Mouse (Mus musculus): ENCODE measurements around the gene Rplp0.

Rplp0 gene

DNA sequence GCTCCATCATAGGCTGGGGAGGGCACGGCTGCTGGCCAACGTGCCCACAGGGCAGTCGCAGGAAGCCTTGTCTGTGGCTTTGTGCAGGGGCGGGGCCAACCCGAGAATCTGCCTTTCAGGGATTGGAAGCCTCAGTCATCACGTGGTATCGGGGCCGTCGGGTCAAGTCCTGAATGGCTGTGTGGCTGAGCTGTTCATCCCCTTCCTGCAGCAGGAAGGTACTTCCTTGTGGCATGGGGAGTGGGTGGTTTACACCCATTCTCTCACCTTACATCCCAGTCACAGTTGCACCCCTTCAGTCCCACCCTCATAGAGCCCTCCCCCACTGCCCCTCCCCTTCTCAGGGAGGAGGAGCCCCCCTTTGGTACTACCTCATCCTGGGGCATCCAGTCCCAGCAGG is 22.4 kb downstream of the Rplp0 start:
- no peak for DNase-seq (ENCODE audit: low spot score in 2 of 2)

DNA sequence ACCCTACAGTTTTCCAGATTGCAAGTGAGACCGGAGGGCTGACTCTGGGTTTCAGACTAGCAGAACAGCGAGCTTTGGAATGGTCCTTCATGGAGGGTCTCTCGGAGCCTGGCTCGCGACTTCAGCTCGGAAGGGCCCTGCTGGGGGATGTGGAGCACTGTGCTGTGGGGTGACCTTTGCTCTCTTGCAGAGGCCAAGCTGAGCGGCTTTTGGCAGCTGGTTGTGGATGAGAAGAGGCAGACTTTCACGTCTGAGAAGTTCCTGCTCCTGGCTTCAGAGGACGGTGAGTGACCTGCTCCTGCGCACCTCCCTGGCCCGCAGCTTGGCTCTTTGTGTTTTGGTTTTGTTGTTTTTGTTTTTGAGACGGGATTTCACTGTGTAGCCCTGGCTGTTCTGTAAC is 26.3 kb downstream of the Rplp0 start:
- no peak for DNase-seq (ENCODE audit: low spot score in 2 of 2)

DNA sequence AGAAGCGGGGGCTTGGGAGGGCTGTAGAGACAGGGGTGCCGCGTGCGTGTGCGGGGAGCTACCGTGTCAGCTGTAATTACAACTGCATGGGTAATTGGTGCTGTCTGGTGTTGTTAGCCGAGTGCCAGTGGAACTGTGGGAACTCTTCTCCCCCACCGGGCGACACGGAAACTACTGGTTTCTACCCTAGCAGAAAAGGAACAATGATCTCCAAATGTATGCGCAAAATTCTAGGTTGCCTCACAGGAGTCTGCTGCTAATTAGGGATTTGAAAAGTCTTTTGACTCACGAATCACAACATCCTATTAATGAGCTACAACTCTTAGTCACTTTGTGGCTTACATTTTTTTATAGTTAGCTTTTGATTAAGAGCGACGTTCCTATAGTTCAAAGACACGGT is 26.9 kb downstream of the Rplp0 start:
- no peak for DNase-seq (ENCODE audit: low spot score in 2 of 2)

DNA sequence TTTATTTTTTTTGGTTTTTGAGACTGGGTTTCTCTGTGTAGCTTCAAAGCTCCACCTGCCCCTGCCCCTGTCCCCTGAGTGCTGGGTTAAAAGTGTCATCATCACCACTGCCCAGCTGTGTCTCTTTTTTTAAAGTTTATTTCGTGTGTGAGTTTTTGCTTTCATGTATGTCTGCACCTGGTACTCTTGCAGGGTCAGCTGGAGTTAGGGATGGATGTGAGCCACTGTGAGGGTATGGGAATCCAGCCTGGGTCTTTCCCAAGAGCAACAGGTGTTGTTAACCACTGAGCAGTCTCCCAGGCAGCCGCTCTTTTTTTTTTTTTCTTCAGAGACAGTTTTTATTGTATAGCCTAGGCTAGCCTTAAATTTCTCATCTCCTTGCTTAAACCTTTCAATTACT is 27.5 kb downstream of the Rplp0 start:
- no peak for DNase-seq (ENCODE audit: low spot score in 2 of 2)

DNA sequence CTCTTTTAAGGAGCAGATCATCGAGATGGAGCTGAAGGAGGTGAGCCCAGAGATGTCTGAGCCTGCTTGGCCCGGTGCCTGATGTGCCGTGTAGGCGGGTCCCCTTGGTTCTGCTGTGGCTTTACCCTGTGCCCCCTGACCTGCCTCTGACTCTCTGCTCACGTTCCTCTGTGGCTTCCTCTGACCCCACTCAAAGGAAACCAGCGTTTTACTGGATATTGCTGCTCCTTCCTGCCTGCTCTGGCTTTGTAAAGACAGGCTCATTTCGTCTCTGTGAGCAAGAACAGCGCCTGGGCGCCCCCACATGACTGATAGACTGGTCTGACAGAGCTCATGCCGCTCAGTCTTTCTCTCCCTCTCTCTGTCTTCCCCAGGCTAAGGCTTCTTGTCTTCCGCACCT is 31.8 kb downstream of the Rplp0 start:
- no peak for DNase-seq (ENCODE audit: low spot score in 2 of 2)

DNA sequence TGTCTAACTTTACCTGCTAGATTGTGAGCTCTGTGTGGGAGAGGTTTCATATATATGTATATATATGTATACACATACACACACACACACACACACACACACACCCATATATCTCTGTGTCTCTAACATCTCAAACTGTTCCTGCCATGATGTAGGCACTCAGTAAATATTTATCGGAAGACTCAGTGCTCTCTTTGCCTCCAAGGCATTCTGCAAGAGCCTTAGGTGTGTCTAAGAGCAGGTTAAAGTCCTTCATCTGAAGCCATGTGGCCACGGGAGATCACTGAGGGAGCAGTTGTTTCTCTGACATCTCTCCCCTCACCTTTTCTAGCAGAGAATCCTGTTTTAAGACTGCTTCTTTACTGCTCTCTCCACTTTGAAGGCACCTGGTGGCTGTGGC is 32.2 kb downstream of the Rplp0 start:
- DNase-seq (ENCODE audit: low spot score in 2 of 2), result no peak

DNA sequence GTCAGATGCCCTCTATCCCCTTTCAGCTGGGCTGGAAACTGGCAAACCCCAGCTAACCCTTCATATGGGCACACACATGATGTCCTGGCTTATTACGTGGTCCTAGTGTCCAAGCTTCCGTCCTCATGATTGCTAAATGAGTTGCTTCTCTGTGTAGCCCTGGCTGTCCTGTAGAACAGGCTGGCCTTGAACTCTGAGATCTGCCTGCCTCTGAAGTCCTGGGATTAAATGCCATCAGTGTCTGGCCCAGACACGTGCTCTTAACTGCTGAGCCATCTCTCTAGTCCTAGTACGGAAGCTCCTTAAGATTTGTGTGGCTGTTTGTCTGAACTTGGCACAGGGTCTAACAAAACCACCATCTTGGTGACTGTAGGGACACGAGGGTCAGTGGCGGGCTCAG is 44.3 kb downstream of the Rplp0 start:
- no peak for DNase-seq (ENCODE audit: low spot score in 2 of 2)

DNA sequence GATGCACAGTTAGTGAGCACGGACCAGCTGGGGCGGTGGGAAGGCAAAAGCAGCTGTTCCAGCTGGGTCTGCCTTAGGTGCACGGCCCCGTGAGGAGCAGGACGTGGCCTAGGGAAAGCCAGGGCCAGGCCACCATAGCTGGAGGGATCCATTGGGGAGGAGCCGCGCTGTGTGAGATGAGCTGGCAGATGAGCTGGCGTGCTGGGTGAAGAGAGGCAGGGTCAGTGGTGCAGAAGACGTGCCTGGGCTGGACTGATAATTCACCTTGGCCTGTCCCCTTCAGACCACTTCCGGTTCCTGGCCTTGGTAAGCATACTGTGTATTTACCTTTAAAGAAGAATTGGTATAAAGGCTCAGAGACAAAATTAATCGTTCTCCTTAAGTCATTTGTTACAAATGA is 52.3 kb downstream of the Rplp0 start:
- no peak for DNase-seq (ENCODE audit: low spot score in 2 of 2)
